Mouse (Mus musculus): Measurements from ENCODE around the gene Arid1b.

- TF ChIP-seq TAL1 (IDR thresholded peaks at IDR 0.05; ENCODE audit: low read length) (no peak), GATA1 (IDR thresholded peaks at IDR 0.05; ENCODE audit: low read length) (no peak)
Observed at GRCm38 (mm10) chr17:5330063-5330462, 335.9 kb downstream of the Arid1b start.
